In genomic region chr3:41318232-41319131, GRCm38 (mm10) we compare ENCODE assay signal across 12 mouse cellular contexts.
DNase-seq lines count a peak whose midpoint lies in the region; ATAC-seq and TF ChIP-seq lines count a peak whose summit lies in the region.
"Had no signal": no experiment of that assay in that cellular context is flagged by ENCODE, and none has a peak within 500 bp of the region (broad histone marks: within the 10 kb centered on the region; RNA-seq: fewer than 3 reads in every experiment).

No protein-coding gene starts in this region.

- intact Hi-C loops in gastrocnemius, adult 2 months (cut with DNase I), result no loop called here

- no peak overlapping the region for H3K4me2 ChIP-seq in stomach, postnatal 0 days (replicated peaks; ENCODE audit: low read depth)
- H3K4me2 ChIP-seq: limb, embryonic 15.5 days had no signal

- no peaks in the 10 kb centered on the region for H3K4me1 ChIP-seq in cerebellum, adult 2 months (ENCODE audit: control insufficient read depth, insufficient read depth, low read length)
- H3K4me1 ChIP-seq in embryonic fibroblast, embryonic 13.5 days (ENCODE audit: control insufficient read depth, insufficient read depth, low read length), result peaks cover 10% of the 10 kb centered on the region
- no peaks in the 10 kb centered on the region for H3K4me1 ChIP-seq in stomach, postnatal 0 days (replicated peaks; ENCODE audit: control insufficient read depth, insufficient read depth)

- no peak overlapping the region for H3K4me3 ChIP-seq in cerebellum, adult 2 months (replicated peaks; ENCODE audit: insufficient read depth, low read depth, low read length)
- no peak overlapping the region for H3K4me3 ChIP-seq in embryonic fibroblast, embryonic 13.5 days (ENCODE audit: insufficient read depth, low read length)
- H3K4me3 ChIP-seq in stomach, postnatal 0 days (ENCODE audit: low read depth, low read length), result no peak overlapping the region
- no peak overlapping the region for H3K4me3 ChIP-seq in gastrocnemius, adult 2 months
- H3K4me3 ChIP-seq: limb, embryonic 15.5 days had no signal

- no peak for TF ChIP-seq EP300 in stomach, postnatal 0 days (optimal IDR thresholded peaks at IDR 0.05)

- no peaks in the 10 kb centered on the region for H3K36me3 ChIP-seq in stomach, postnatal 0 days (ENCODE audit: control insufficient read depth, insufficient read depth, low read length)
- H3K36me3 ChIP-seq: limb, embryonic 15.5 days had no signal

- H3K27ac ChIP-seq in cerebellum, adult 2 months (ENCODE audit: insufficient read depth, low read length), result no peak overlapping the region
- H3K27ac ChIP-seq in embryonic fibroblast, embryonic 13.5 days (ENCODE audit: insufficient read depth, low read length), result peak overlapping the region; percentile 57; the same call in 1 of the 2 replicates
- H3K27ac ChIP-seq in stomach, postnatal 0 days (replicated peaks), result no peak overlapping the region
- H3K27ac ChIP-seq in gastrocnemius, adult 2 months, result no peak overlapping the region
- H3K27ac ChIP-seq: limb, embryonic 15.5 days had no signal

- peak; percentile 71; the same call in 1 of the 2 replicates for ATAC-seq in stomach, postnatal 0 days (ENCODE audit: low FRiP score, low TSS enrichment)

- no peak for TF ChIP-seq CTCF in cerebellum, adult 2 months (IDR thresholded peaks at IDR 0.05; ENCODE audit: borderline replicate concordance, insufficient read depth, low read depth, low read length)
- TF ChIP-seq CTCF in embryonic fibroblast, embryonic 13.5 days (IDR thresholded peaks at IDR 0.05; ENCODE audit: borderline replicate concordance, insufficient read depth, low read length), result no peak
- TF ChIP-seq CTCF in stomach, postnatal 0 days (IDR thresholded peaks at IDR 0.05; ENCODE audit: low read depth), result no peak
- TF ChIP-seq CTCF in gastrocnemius, adult 2 months (IDR thresholded peaks at IDR 0.05), result no peak

- WGBS in cerebellum, adult 2 months, result 71% methylated on average over 12 of the region's 12 CpGs
- 62% methylated on average over 12 of the region's 12 CpGs for WGBS in stomach, postnatal 0 days

- no peaks in the 10 kb centered on the region for H3K27me3 ChIP-seq in cerebellum, adult 2 months (ENCODE audit: control insufficient read depth, insufficient read depth, low read length)
- H3K27me3 ChIP-seq in stomach, postnatal 0 days (ENCODE audit: control insufficient read depth, insufficient read depth, low read length), result no peaks in the 10 kb centered on the region

- H3K9ac ChIP-seq in stomach, postnatal 0 days (ENCODE audit: low read length), result no peak overlapping the region
- H3K9ac ChIP-seq: limb, embryonic 15.5 days had no signal

- H3K9me3 ChIP-seq in stomach, postnatal 0 days (ENCODE audit: control insufficient read depth, low read length), result no peaks in the 10 kb centered on the region
- H3K9me3 ChIP-seq: limb, embryonic 15.5 days had no signal

- no peak for TF ChIP-seq POLR2A in cerebellum, adult 2 months (IDR thresholded peaks at IDR 0.05; ENCODE audit: borderline replicate concordance, insufficient read depth, low read length)
- TF ChIP-seq POLR2A in embryonic fibroblast, embryonic 13.5 days (IDR thresholded peaks at IDR 0.05; ENCODE audit: low read depth, low read length), result no peak

- peak; percentile 19 to 62 for DNase-seq in cerebellum, adult 2 months
- DNase-seq in cerebellum, postnatal 4 days (ENCODE audit: low spot score in 2 of 2), result no peak
- DNase-seq in urinary bladder, adult 18-20 months (ENCODE audit: low spot score in 2 of 2), result peak; percentile 37 to 48
- DNase-seq in urinary bladder, postnatal 10 days (ENCODE audit: low spot score), result no peak
- DNase-seq in stomach, postnatal 0 days (ENCODE audit: low spot score), result no peak
- no peak for DNase-seq in gastrocnemius, adult 2 months
- no peak for DNase-seq in spleen, postnatal 14 days (ENCODE audit: low spot score in 2 of 2)
- DNase-seq: gastrocnemius, postnatal 36 days; heart, postnatal 36 days; kidney, postnatal 14 days had no signal

Comparison
In these comparisons a context has a peak if more than half of its experiments do, and no peak if none do; other contexts are left out.
1. DNase-seq: peak in cerebellum, adult 2 months (2 of 2) and urinary bladder, adult 18-20 months (2 of 2); none in cerebellum, postnatal 4 days (0 of 2), urinary bladder, postnatal 10 days (single experiment), stomach, postnatal 0 days (single experiment), gastrocnemius, adult 2 months (single experiment) and spleen, postnatal 14 days (0 of 2).